ENCODE assay signal across 1 mouse cellular context in genomic region chr11:103161449-103161848, GRCm38 (mm10).
TF ChIP-seq lines count a peak whose summit lies in the region.

No protein-coding gene starts in this region.

TF ChIP-seq in MEL, 35 proteins besides CTCF, POLR2A, EP300 and RAD21:
- TF ChIP-seq MAZ (IDR thresholded peaks at IDR 0.05; ENCODE audit: low read depth, low read length): no peak
- TF ChIP-seq SMC3 (IDR thresholded peaks at IDR 0.05; ENCODE audit: low read depth, low read length): peak; percentile 42
